Mouse (Mus musculus): Measurements from ENCODE around the gene Arhgap18. TPM values are rescaled to one million over a fixed set of nuclear protein-coding genes. Genes with fewer than 3 reads are reported as not detected.
A peak's percentile ranks its signal among the peaks of the same experiment; 100 is the strongest.

The Arhgap18 gene
- polyA plus RNA-seq, 2 experiments, result 14.2 to 24.3 TPM

GRCm38 (mm10) chr10:26776443-26776842, 23.2 kb downstream of the Arhgap18 start:
- Histone ChIP-seq H3K27ac (replicated peaks; ENCODE audit: low read depth, low read length) (no peak overlapping the region), H3K9ac (ENCODE audit: low read depth, low read length, severe bottlenecking) (no peak overlapping the region), H3K4me3 (replicated peaks; ENCODE audit: low read length) (no peak overlapping the region), H3K4me2 (replicated peaks; ENCODE audit: low read depth, low read length, severe bottlenecking) (no peak overlapping the region), H3K36me3 (ENCODE audit: control insufficient read depth, insufficient read depth, low read length) (no peaks in the 10 kb centered on the region), H3K9me3 (ENCODE audit: control insufficient read depth, low read length) (no peaks in the 10 kb centered on the region), H3K27me3 (ENCODE audit: control insufficient read depth, insufficient read depth, low read length) (no peaks in the 10 kb centered on the region), H3K4me1 (ENCODE audit: control insufficient read depth, insufficient read depth, low read length) (peaks cover 16% of the 10 kb centered on the region)
- DNase-seq (ENCODE audit: low spot score), result no peak
- ATAC-seq (ENCODE audit: low FRiP score, low read depth), result no peak
- no peak for TF ChIP-seq POLR2A (IDR thresholded peaks at IDR 0.05; ENCODE audit: borderline replicate concordance, extremely low read depth, insufficient read depth, insufficient read length)

- Histone ChIP-seq H3K36me3 (ENCODE audit: control insufficient read depth, insufficient read depth, low read length) (no peaks in the 10 kb centered on the region), H3K27me3 (ENCODE audit: control insufficient read depth, insufficient read depth, low read length) (no peaks in the 10 kb centered on the region), H3K9me3 (ENCODE audit: control insufficient read depth, low read length) (no peaks in the 10 kb centered on the region), H3K4me1 (ENCODE audit: control insufficient read depth, insufficient read depth, low read length) (peaks cover 7% of the 10 kb centered on the region), H3K9ac (ENCODE audit: low read depth, low read length, severe bottlenecking) (no peak overlapping the region), H3K4me3 (replicated peaks; ENCODE audit: low read length) (no peak overlapping the region), H3K27ac (replicated peaks; ENCODE audit: low read depth, low read length) (peak overlapping the region; percentile 46; the same call in 1 of the 2 replicates), H3K4me2 (replicated peaks; ENCODE audit: low read depth, low read length, severe bottlenecking) (no peak overlapping the region)
- no peak for DNase-seq (ENCODE audit: low spot score)
- WGBS, result 23% methylated on average over 3 of the region's 3 CpGs
- no peak for ATAC-seq (ENCODE audit: low FRiP score, low read depth)
- TF ChIP-seq POLR2A (IDR thresholded peaks at IDR 0.05; ENCODE audit: borderline replicate concordance, extremely low read depth, insufficient read depth, insufficient read length), result no peak
Measured at GRCm38 (mm10) chr10:26780581-26780980, 27.4 kb downstream of the Arhgap18 start.

- no peak overlapping the region for H3K4me3 ChIP-seq (replicated peaks; ENCODE audit: low read length)
- H3K9ac ChIP-seq (ENCODE audit: low read depth, low read length, severe bottlenecking), result no peak overlapping the region
- H3K27ac ChIP-seq (replicated peaks; ENCODE audit: low read depth, low read length), result no peak overlapping the region
- no peaks in the 10 kb centered on the region for H3K36me3 ChIP-seq (ENCODE audit: control insufficient read depth, insufficient read depth, low read length)
- no peaks in the 10 kb centered on the region for H3K4me1 ChIP-seq (ENCODE audit: control insufficient read depth, insufficient read depth, low read length)
- no peak overlapping the region for H3K4me2 ChIP-seq (replicated peaks; ENCODE audit: low read depth, low read length, severe bottlenecking)
- H3K27me3 ChIP-seq (ENCODE audit: control insufficient read depth, insufficient read depth, low read length), result no peaks in the 10 kb centered on the region
- no peak for TF ChIP-seq POLR2A (IDR thresholded peaks at IDR 0.05; ENCODE audit: borderline replicate concordance, extremely low read depth, insufficient read depth, insufficient read length)
- ATAC-seq (ENCODE audit: low FRiP score, low read depth) (no peak), DNase-seq (ENCODE audit: low spot score) (no peak)
- no peaks in the 10 kb centered on the region for H3K9me3 ChIP-seq (ENCODE audit: control insufficient read depth, low read length)
- 81% methylated on average over 2 of the region's 2 CpGs for WGBS
Measured at GRCm38 (mm10) chr10:26789680-26790079, 36.5 kb downstream of the Arhgap18 start.

- H3K36me3 ChIP-seq (ENCODE audit: control insufficient read depth, insufficient read depth, low read length), result no peaks in the 10 kb centered on the region
- H3K9ac ChIP-seq (ENCODE audit: low read depth, low read length, severe bottlenecking), result no peak overlapping the region
- no peak overlapping the region for H3K4me2 ChIP-seq (replicated peaks; ENCODE audit: low read depth, low read length, severe bottlenecking)
- WGBS, result 84% methylated on average over 3 of the region's 3 CpGs
- no peak for TF ChIP-seq POLR2A (IDR thresholded peaks at IDR 0.05; ENCODE audit: borderline replicate concordance, extremely low read depth, insufficient read depth, insufficient read length)
- DNase-seq (ENCODE audit: low spot score), result no peak
- no peaks in the 10 kb centered on the region for H3K27me3 ChIP-seq (ENCODE audit: control insufficient read depth, insufficient read depth, low read length)
- no peak overlapping the region for H3K4me3 ChIP-seq (replicated peaks; ENCODE audit: low read length)
- no peaks in the 10 kb centered on the region for H3K9me3 ChIP-seq (ENCODE audit: control insufficient read depth, low read length)
- no peak overlapping the region for H3K27ac ChIP-seq (replicated peaks; ENCODE audit: low read depth, low read length)
- 0 out of 2 replicates have a peak, but pooled peaks cover 2% of the 10 kb centered on the region for H3K4me1 ChIP-seq (ENCODE audit: control insufficient read depth, insufficient read depth, low read length)
- no peak for ATAC-seq (ENCODE audit: low FRiP score, low read depth)
Measured at GRCm38 (mm10) chr10:26791810-26792209, 38.6 kb downstream of the Arhgap18 start.

- no peaks in the 10 kb centered on the region for H3K36me3 ChIP-seq (ENCODE audit: control insufficient read depth, insufficient read depth, low read length)
- TF ChIP-seq POLR2A (IDR thresholded peaks at IDR 0.05; ENCODE audit: borderline replicate concordance, extremely low read depth, insufficient read depth, insufficient read length), result no peak
- H3K9ac ChIP-seq (ENCODE audit: low read depth, low read length, severe bottlenecking), result no peak overlapping the region
- no peak overlapping the region for H3K27ac ChIP-seq (replicated peaks; ENCODE audit: low read depth, low read length)
- H3K27me3 ChIP-seq (ENCODE audit: control insufficient read depth, insufficient read depth, low read length), result no peaks in the 10 kb centered on the region
- H3K4me3 ChIP-seq (replicated peaks; ENCODE audit: low read length), result no peak overlapping the region
- H3K9me3 ChIP-seq (ENCODE audit: control insufficient read depth, low read length), result no peaks in the 10 kb centered on the region
- DNase-seq (ENCODE audit: low spot score) (no peak), ATAC-seq (ENCODE audit: low FRiP score, low read depth) (no peak)
- H3K4me2 ChIP-seq (replicated peaks; ENCODE audit: low read depth, low read length, severe bottlenecking), result no peak overlapping the region
- 0 out of 2 replicates have a peak, but pooled peaks cover 4% of the 10 kb centered on the region for H3K4me1 ChIP-seq (ENCODE audit: control insufficient read depth, insufficient read depth, low read length)
- WGBS, result 86% methylated on average over 8 of the region's 8 CpGs
Measured at GRCm38 (mm10) chr10:26793013-26793412, 39.8 kb downstream of the Arhgap18 start.

Data from limb, embryonic 14.5 days (tissue).